Mouse (Mus musculus) adipocyte (in vitro differentiated cells): ENCODE measurements around the gene Foxred2.
A peak's percentile ranks its signal among the peaks of the same experiment; 100 is the strongest.

Experiments
- DNase-seq: peaks from one replicate; pipeline ENCODE4 v3.0.0-alpha.2; 2016; ENCODE audit warnings: low spot score

Foxred2 gene

GRCm38 (mm10) chr15:77956404-77956901 lies at the start of gene Foxred2:
Gene Foxred2, minus strand, starts transcription at chr15:77956722.
- no peak for DNase-seq

GRCm38 (mm10) chr15:78003929-78004328 lies 47.4 kb upstream of the Foxred2 start:
- DNase-seq = peak; percentile 17

- DNase-seq = no peak
These were observed 44.9 kb upstream of the Foxred2 start for GRCm38 (mm10) chr15:78001400-78001799.

- DNase-seq = peak; percentile 87
These were observed 32.0 kb upstream of the Foxred2 start for GRCm38 (mm10) chr15:77988541-77988940.

GRCm38 (mm10) chr15:77983391-77983790 lies 26.9 kb upstream of the Foxred2 start:
- peak; percentile 47 for DNase-seq

GRCm38 (mm10) chr15:77982195-77982939 lies 25.8 kb upstream of the Foxred2 start:
- DNase-seq = peak; percentile 69

- no peak for DNase-seq
These were observed 24.7 kb upstream of the Foxred2 start for GRCm38 (mm10) chr15:77981181-77981680.

- DNase-seq = no peak
These were observed 22.9 kb upstream of the Foxred2 start for GRCm38 (mm10) chr15:77979427-77979865.

GRCm38 (mm10) chr15:77977663-77978062 lies 21.1 kb upstream of the Foxred2 start:
- DNase-seq = no peak

GRCm38 (mm10) chr15:77974165-77974841 lies 17.8 kb upstream of the Foxred2 start:
- no peak for DNase-seq

- peak; percentile 95 for DNase-seq
These were observed 14.2 kb upstream of the Foxred2 start, which contains the start of gene Eif3d for GRCm38 (mm10) chr15:77970470-77971292. Gene Eif3d, minus strand, starts transcription at chr15:77970813.

GRCm38 (mm10) chr15:77969940-77970469 lies 13.5 kb upstream of the Foxred2 start:
- DNase-seq = peak; percentile 54

GRCm38 (mm10) chr15:77965117-77965528 lies 8.6 kb upstream of the Foxred2 start:
- no peak for DNase-seq

GRCm38 (mm10) chr15:77962447-77962846 lies 5.9 kb upstream of the Foxred2 start:
- DNase-seq = no peak

- DNase-seq = peak; percentile 37
These were observed 4.2 kb upstream of the Foxred2 start for GRCm38 (mm10) chr15:77960693-77961092.

GRCm38 (mm10) chr15:77958071-77958470 lies 1.5 kb upstream of the Foxred2 start:
- DNase-seq = no peak

- no peak for DNase-seq
These were observed 1.1 kb upstream of the Foxred2 start for GRCm38 (mm10) chr15:77957625-77958024.

GRCm38 (mm10) chr15:77955440-77956403 lies 800 bp downstream of the Foxred2 start:
- DNase-seq = no peak

- DNase-seq = no peak
These were observed 2.2 kb downstream of the Foxred2 start for GRCm38 (mm10) chr15:77954362-77954761.

GRCm38 (mm10) chr15:77952921-77953320 lies 3.6 kb downstream of the Foxred2 start:
- no peak for DNase-seq
